Mouse (Mus musculus) ES-Bruce4 (cell line): ENCODE results near the gene Bzw2. TPM values are rescaled to one million over a fixed set of nuclear protein-coding genes. Genes with fewer than 3 reads are reported as not detected.

Source experiments
- H3K27ac ChIP-seq: 2 replicates; pipeline ENCODE4 v1.5.1; 2012; ENCODE audit warnings: low read length, inconsistent platforms; ENCODE audit not compliant: insufficient read depth
- H3K27me3 ChIP-seq: 2 replicates; pipeline ENCODE4 v1.6.1; 2012; ENCODE audit warnings: mild to moderate bottlenecking, low read length, inconsistent platforms; ENCODE audit not compliant: control insufficient read depth, poor library complexity, insufficient read depth, severe bottlenecking
- H3K36me3 ChIP-seq: 2 replicates; pipeline ENCODE4 v1.6.1; 2012; ENCODE audit warnings: inconsistent platforms, mild to moderate bottlenecking, low read length, moderate library complexity; ENCODE audit not compliant: control insufficient read depth, poor library complexity, insufficient read depth, severe bottlenecking
- H3K4me1 ChIP-seq: one replicate; pipeline ENCODE4 v1.8.1; 2011; ENCODE audit warnings: low read length; ENCODE audit not compliant: control insufficient read depth, insufficient read depth
- H3K4me3 ChIP-seq: 2 replicates; pipeline ENCODE4 v1.5.1; 2011; ENCODE audit warnings: low read depth, mild to moderate bottlenecking, low read length
- H3K9ac ChIP-seq: 2 replicates; pipeline ENCODE4 v1.6.1; 2012; ENCODE audit warnings: low read depth, mild to moderate bottlenecking, inconsistent platforms; ENCODE audit not compliant: poor library complexity, severe bottlenecking
- H3K9me3 ChIP-seq: replicated peaks from 2 replicates; pipeline ENCODE4 v1.6.1; 2012; ENCODE audit warnings: mild to moderate bottlenecking, low read length, inconsistent platforms; ENCODE audit not compliant: control insufficient read depth, poor library complexity, insufficient read depth, severe bottlenecking
- CTCF ChIP-seq: IDR thresholded peaks from one replicate; pipeline ENCODE4 v1.8.1; 2011; ENCODE audit warnings: low read depth, low read length
- EP300 ChIP-seq: IDR thresholded peaks from 2 replicates; pipeline ENCODE4 v1.6.1; 2011; ENCODE audit warnings: low read depth, low read length; ENCODE audit not compliant: insufficient read depth
- POLR2A ChIP-seq: IDR thresholded peaks from one replicate; pipeline ENCODE4 v1.8.1; 2011; ENCODE audit warnings: low read length; ENCODE audit not compliant: insufficient read depth
- polyA plus RNA-seq: library from polyadenylated mRNA; stranded (reverse); fragments of >200 nt; gene quantifications from 2 replicates; pipeline ENCODE4 v1.2.4, GENCODE M21; 2011; ENCODE audit warnings: low read depth; ENCODE audit not compliant: missing spikeins, insufficient read depth, insufficient read length

Bzw2 gene
- polyA plus RNA-seq, 1 experiment = 190 TPM

- no peaks in the 10 kb centered on the region for H3K9me3 ChIP-seq
- no peaks in the 10 kb centered on the region for H3K27me3 ChIP-seq
- no peaks in the 10 kb centered on the region; the same call in 1 of the 2 replicates for H3K36me3 ChIP-seq
- no peak overlapping the region for H3K9ac ChIP-seq
- TF ChIP-seq POLR2A (no peak), EP300 (no peak), CTCF (no peak)
- no peak overlapping the region for H3K4me3 ChIP-seq
- peaks cover 2% of the 10 kb centered on the region for H3K4me1 ChIP-seq
- no peak overlapping the region for H3K27ac ChIP-seq
Measured at GRCm38 (mm10) chr12:36146230-36147011, 11.5 kb downstream of the Bzw2 start.

- no peaks in the 10 kb centered on the region for H3K9me3 ChIP-seq
- peaks cover 8% of the 10 kb centered on the region for H3K36me3 ChIP-seq
- H3K27ac ChIP-seq = no peak overlapping the region
- TF ChIP-seq POLR2A (no peak), EP300 (no peak), CTCF (no peak)
- no peaks in the 10 kb centered on the region for H3K27me3 ChIP-seq
- H3K4me1 ChIP-seq = no peaks in the 10 kb centered on the region
- H3K4me3 ChIP-seq = no peak overlapping the region
- H3K9ac ChIP-seq = no peak overlapping the region
Measured at GRCm38 (mm10) chr12:36140401-36140800, 17.5 kb downstream of the Bzw2 start.

- H3K27ac ChIP-seq = no peak overlapping the region
- H3K4me1 ChIP-seq = no peaks in the 10 kb centered on the region
- H3K36me3 ChIP-seq = peaks cover 22% of the 10 kb centered on the region
Measured at GRCm38 (mm10) chr12:36137192-36137591, 20.7 kb downstream of the Bzw2 start.

GRCm38 (mm10) chr12:36136285-36136684 lies 21.6 kb downstream of the Bzw2 start:
- H3K9me3 ChIP-seq = no peaks in the 10 kb centered on the region
- H3K4me3 ChIP-seq = no peak overlapping the region
- no peaks in the 10 kb centered on the region for H3K27me3 ChIP-seq
- H3K27ac ChIP-seq = no peak overlapping the region
- no peak for TF ChIP-seq CTCF
- no peak for TF ChIP-seq EP300
- TF ChIP-seq POLR2A = no peak
- H3K4me1 ChIP-seq = no peaks in the 10 kb centered on the region
- H3K9ac ChIP-seq = no peak overlapping the region
- peaks cover 25% of the 10 kb centered on the region for H3K36me3 ChIP-seq

More at GRCm38 (mm10) chr12:36137192-36137591, 20.7 kb downstream of the Bzw2 start:
- no peak overlapping the region for H3K9ac ChIP-seq
- no peaks in the 10 kb centered on the region for H3K27me3 ChIP-seq
- no peak overlapping the region for H3K4me3 ChIP-seq
- no peaks in the 10 kb centered on the region for H3K9me3 ChIP-seq
- TF ChIP-seq EP300 (no peak), CTCF (no peak), POLR2A (no peak)

GRCm38 (mm10) chr12:36135409-36135808 lies 22.5 kb downstream of the Bzw2 start:
- TF ChIP-seq EP300 = no peak
- no peak for TF ChIP-seq CTCF
- TF ChIP-seq POLR2A = no peak
- Histone ChIP-seq H3K27me3 (no peaks in the 10 kb centered on the region), H3K9me3 (no peaks in the 10 kb centered on the region), H3K27ac (no peak overlapping the region), H3K9ac (no peak overlapping the region), H3K4me3 (no peak overlapping the region), H3K36me3 (peaks cover 26% of the 10 kb centered on the region), H3K4me1 (no peaks in the 10 kb centered on the region)

- no peaks in the 10 kb centered on the region for H3K9me3 ChIP-seq
- no peak overlapping the region for H3K27ac ChIP-seq
- H3K27me3 ChIP-seq = no peaks in the 10 kb centered on the region
- no peaks in the 10 kb centered on the region for H3K4me1 ChIP-seq
- H3K9ac ChIP-seq = no peak overlapping the region
- no peak overlapping the region for H3K4me3 ChIP-seq
- peaks cover 29% of the 10 kb centered on the region for H3K36me3 ChIP-seq
- TF ChIP-seq CTCF (no peak), POLR2A (no peak), EP300 (no peak)
Measured at GRCm38 (mm10) chr12:36134111-36134510, 23.8 kb downstream of the Bzw2 start.
